Mouse (Mus musculus): ENCODE results near the gene Gm5134.

The Gm5134 gene

GRCm38 (mm10) chr10:75940520-75940919 lies 13.8 kb upstream of the Gm5134 start, which contains the start of gene Gm867:
TSS of gene Gm867 (minus strand) at chr10:75940672.
- DNase-seq, result no peak

DNA sequence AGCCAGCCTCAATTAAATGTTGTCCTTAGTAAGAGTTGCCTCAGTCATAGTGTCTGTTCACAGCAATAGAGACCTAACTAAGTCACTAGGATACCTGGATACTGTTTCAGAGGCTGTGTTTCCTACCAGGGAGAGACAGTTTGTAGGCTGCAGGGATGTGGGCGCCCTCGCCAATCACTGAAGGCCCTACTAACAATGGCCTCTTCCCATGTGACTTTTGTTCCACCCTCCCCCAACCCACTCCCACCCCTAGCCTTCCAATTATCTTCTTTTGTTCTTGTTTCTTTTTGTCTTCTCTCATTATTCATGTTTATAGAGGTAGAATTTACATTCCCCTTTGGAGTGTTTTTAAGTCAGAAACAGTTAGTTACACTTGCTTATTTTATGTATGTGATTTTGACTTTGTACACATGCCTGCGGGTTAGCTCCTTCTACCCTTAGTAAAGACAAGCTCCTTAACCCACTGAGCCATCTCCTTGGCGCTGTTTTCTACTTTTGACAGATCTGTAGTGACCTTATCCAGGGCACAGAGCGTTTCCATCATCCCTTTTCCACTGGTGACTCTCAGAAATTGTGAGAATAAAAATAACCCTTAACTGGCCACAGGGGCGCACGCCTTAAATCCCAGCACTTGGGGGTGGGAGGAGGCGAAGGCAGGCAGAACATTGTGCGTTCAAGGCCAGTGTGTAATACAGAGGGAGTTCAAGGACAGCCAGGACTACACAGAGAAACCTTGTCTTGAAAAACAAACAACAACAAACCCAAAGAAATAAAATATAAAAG lies 13.1 kb upstream of the Gm5134 start:
- DNase-seq, result no peak

GRCm38 (mm10) chr10:75942736-75943477 lies 11.4 kb upstream of the Gm5134 start, which contains the start of gene Vpreb3:
TSS of gene Vpreb3 (plus strand) at chr10:75943057.
- DNase-seq, result no peak

DNA sequence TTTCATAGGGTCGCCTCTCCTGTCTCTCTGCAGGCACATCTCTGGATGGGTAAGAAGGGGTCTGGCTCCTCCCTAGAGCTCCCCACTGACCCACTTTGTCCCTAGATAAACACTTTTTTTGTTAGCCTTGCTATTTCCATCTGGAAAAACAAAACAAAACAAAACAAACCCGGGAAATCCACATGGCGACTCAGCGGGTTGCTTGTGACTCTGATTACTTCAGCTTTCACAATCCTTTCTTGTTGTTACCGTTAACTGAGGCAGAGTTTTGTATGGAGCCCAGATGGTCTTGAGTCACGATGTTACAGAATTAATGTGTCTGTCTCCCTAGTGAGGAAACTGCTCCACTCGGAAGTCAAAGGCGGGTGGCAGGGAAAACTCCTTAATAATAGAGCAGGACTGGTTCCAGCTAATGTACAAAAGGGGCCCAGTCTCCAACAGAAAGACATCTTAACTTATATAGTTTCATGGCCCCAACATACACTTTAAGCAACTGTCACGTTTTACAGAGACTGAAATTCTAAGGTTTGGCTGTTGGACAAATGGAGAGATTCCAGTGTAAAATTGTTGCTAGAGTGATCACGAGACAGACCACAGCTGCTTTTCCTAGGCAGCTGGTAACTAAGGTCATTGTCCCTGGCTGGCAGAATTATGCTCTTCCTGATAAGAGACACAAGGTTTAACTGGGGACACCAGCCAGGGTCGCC lies 10.1 kb upstream of the Gm5134 start:
- no peak for DNase-seq

- no peak for DNase-seq
Measured at GRCm38 (mm10) chr10:75945213-75945612, 9.1 kb upstream of the Gm5134 start.

- DNase-seq, result no peak
Measured at GRCm38 (mm10) chr10:75945896-75946295, 8.4 kb upstream of the Gm5134 start.

DNA sequence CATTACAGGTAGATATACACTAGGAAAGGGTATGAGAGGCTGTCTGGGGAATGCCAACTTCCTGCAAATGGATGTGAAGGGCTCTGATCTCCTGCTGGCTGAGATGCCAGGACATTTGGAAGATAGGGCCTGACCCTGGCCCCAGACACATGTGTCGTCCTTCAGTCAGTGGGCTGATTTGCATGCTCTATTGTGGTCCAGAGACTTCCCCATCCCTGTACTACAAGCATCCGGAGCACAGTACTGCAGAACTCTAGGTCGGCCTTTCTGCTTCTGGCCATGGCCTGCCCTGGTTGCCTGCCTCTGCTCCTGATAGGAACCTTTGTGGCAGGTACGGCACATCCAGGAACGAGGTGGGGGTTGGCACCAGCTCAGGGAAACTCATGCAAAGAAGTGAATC lies 6.2 kb upstream of the Gm5134 start:
- DNase-seq, result no peak

- DNase-seq, result no peak
Measured at GRCm38 (mm10) chr10:75949053-75950045, 5.0 kb upstream of the Gm5134 start.

DNA sequence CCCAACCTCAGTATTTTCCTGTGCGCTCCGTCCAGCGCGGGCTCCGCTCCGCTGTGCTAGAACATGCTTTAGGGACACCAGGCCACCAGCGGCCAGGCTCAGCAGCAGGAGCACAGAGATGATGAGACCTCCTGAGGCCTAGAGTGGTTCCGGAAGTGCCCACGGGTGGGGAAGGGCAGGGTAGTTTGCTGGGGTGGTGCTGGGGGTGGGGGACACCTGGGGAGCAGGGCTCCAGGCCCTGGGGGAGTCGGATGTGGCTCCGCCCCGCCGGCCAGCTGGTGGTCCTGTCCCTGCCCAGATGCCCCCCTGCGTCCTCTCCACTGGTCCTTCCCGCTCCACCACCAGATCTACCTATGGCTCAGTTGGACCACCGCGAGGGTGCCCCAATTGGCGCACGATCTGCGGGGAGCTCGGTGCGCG lies 3.5 kb upstream of the Gm5134 start:
- no peak for DNase-seq

DNA sequence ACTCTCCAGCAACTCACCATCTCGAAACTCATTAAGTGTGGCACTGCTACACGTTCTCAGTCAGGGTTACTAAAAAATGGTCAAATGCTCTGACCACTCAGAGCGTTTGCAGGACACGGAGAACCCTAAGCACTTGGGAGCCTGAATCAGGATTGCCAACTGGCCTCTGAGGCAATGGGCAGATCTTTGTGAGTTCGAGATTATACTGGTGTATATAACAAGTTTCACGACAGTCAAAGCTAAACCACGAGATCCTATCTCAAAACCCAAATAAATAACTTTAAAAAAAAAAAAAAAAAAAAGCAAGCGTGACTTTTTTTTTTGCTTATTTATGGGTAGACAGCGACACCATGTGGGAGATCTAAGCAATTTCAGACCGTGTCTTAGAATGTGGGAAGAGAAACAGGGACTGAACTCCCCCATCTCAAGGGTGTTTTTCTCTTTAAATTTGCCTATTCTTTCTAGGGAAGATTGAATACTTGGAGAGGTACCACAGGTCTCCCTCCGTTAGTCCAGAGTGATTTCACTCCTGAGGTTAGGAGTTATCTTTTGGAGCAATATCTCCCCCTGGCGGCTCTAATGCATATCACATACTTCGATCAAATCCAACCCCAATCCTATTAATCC lies 2.8 kb upstream of the Gm5134 start:
- peak; percentile 54 to 73 for DNase-seq

GRCm38 (mm10) chr10:75973846-75974245 lies 19.5 kb downstream of the Gm5134 start:
- DNase-seq, result no peak

- DNase-seq, result peak; percentile 27 to 42
Measured at GRCm38 (mm10) chr10:75975216-75975615, 20.9 kb downstream of the Gm5134 start.

DNA sequence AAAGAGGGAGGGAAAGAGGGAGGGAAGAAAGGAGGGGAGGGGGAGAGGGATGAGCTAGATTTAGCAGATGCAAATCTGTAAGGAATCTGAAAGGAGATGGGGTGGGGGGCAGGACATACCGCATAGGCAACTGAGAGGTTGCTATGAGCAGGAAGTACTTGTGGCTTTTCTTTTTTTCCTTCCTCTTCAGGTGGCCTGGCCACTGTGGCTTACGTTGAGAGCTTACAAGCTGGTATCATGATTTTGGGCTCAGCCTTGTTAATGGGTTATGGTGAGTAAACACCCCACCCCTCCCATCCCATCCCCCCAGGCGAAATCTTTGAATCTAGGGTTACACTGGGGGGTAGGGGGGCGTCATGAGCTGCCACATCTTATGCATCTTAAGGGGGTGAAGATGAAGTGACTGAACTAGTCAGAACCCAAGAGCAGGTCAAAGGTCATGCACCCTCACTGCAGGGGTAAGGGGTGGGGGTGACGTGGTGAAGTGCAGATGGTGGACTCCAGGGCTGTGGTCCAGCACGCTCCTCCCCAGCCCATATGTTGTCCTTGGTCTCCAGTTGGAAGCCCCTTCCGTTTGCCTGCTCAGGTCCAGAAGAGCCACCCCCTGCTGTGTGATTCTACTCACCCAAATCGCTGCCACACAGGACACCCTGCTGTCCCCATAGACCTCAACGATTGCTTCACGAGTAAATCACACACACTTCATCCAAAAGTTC lies 24.0 kb downstream of the Gm5134 start:
- DNase-seq, result no peak

DNA sequence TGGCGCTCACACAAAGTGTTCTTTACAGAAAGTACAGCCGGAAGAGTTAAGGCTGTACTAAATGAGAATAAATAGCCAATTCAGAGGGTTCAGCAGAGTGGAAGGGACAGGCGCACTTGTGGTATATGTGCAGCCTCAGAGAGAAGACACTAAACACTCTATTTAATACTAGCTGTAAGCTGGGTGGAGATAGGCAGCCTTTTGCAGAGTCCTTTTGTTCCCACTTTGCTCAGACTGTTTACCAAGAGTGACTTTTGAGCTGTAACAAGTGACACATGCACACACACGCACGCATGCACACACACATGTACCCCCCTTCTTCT lies 24.5 kb downstream of the Gm5134 start:
- DNase-seq, result no peak

DNA sequence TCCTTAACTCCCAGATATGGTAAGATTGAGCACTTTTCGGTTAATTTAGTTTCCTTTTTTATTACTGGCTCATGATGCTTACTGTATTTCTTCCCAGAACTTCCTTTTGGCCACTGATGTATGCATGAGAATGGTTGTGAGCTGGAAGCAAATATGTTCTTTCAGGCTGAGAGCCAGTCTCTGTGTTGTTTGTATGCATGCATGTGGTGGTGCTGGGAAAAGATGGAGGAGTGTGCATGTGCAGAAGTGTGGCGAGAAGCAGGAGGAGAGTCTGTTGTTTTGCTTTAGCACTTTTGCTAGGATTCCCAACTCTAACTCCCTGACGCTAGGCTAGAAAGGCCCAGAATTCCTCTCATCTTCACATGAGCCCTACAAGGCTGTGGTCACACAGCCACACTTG lies 25.1 kb downstream of the Gm5134 start:
- DNase-seq, result no peak

GRCm38 (mm10) chr10:75990430-75991042 lies 36.2 kb downstream of the Gm5134 start:
- DNase-seq, result no peak

- peak in 1 of 2 experiments; percentile 20 for DNase-seq
Measured at GRCm38 (mm10) chr10:75993616-75994240, 39.4 kb downstream of the Gm5134 start.

DNA sequence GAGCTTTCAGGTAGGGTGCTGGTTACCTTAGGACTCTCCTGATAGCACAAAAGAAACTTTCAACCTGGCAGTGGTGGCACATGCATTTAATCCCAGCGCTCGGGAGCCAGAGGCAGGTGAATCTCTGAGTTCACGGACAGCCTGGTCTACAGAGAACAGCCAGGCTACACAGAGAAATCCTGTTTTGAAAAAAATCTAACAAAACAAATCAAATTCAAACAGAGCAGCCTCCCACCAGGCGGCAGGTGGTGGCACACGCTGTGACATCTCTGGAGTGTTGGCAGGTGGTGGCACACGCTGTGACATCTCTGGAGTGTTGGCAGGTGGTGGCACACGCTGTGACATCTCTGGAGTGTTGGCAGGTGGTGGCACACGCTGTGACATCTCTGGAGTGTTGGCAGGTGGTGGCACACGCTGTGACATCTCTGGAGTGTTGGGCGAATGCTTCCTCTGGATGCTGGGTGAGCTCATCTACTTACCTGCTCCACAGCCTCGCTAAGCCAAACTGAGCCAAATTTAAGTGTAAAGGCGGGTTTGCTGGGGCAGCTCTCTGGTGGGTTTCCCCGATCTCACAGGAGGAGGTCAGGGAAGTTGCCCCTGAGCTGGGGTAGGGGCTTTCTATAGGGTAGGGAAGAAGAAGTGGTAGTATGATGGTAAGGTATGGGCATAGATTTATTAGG lies 40.4 kb downstream of the Gm5134 start:
- DNase-seq, result peak; percentile 47 to 66

DNA sequence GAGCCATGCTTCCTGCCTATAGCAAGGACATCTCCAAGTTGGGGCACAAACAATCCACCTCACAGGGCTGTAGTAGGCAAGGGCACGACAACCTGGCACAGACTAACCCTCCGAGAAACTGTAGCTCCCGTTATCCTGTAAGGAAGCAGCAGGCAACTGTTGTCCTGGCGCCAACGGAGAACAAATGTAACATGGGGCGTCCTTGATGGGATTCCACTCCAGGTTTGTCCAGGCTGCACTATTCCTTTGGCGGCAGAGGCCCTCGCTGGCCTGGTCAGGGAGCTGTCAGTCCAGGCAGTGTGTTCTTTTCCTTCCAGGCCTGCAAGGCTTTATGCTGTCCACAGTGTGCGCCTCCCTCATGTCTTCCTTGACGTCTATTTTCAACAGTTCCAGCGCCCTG lies 41.1 kb downstream of the Gm5134 start:
- DNase-seq, result peak; percentile 53 to 62

- DNase-seq, result no peak
Measured at GRCm38 (mm10) chr10:75996315-75996714, 42.0 kb downstream of the Gm5134 start.

Measured in cerebellum, adult 18-20 months (tissue).